Mouse (Mus musculus) ES-E14 (cell line): Measurements from ENCODE around the gene Mmadhc. TPM values are rescaled to one million over a fixed set of nuclear protein-coding genes. Genes with fewer than 3 reads are reported as not detected.

ENCODE experiments used
- DNase-seq: peaks from one replicate; pipeline ENCODE4 v3.0.0-alpha.2; 2013; ENCODE audit warnings: low read depth, low spot score
- H3K27ac ChIP-seq: 2 replicates; pipeline ENCODE4 v1.5.1; 2012; ENCODE audit warnings: low read depth, mild to moderate bottlenecking, low read length, moderate library complexity, mixed read lengths; ENCODE audit not compliant: poor library complexity, insufficient read depth, severe bottlenecking
- H3K36me3 ChIP-seq: 2 replicates; pipeline ENCODE4 v1.6.1; 2012; ENCODE audit warnings: mild to moderate bottlenecking, low read length, moderate library complexity, mixed read lengths; ENCODE audit not compliant: control insufficient read depth, poor library complexity, insufficient read depth, severe bottlenecking
- H3K4me1 ChIP-seq, 2 experiments: fragments of 150-350 bp in 1 of 2; sonication (generic) in 1 of 2; 2 replicates each; pipeline ENCODE4 v1.6.1; 2012; ENCODE audit warnings: low read length in 2 of 2, mild to moderate bottlenecking in 1 of 2, mixed read lengths in 1 of 2; ENCODE audit not compliant: control insufficient read depth in 2 of 2, insufficient read depth in 2 of 2, poor library complexity in 1 of 2
- H3K4me3 ChIP-seq, 2 experiments: fragments of 150-350 bp in 1 of 2; sonication (generic) in 1 of 2; 2 replicates each; pipeline ENCODE4 v1.5.1; 2012; ENCODE audit warnings: low read length in 2 of 2, low read depth in 1 of 2, mild to moderate bottlenecking in 1 of 2, mixed read lengths in 1 of 2; ENCODE audit not compliant: insufficient read depth in 1 of 2, poor library complexity in 1 of 2, severe bottlenecking in 1 of 2
- H3K9ac ChIP-seq: 2 replicates; pipeline ENCODE4 v1.6.1; 2012; ENCODE audit warnings: low read depth, mild to moderate bottlenecking, low read length, mixed read lengths; ENCODE audit not compliant: poor library complexity, insufficient read depth, severe bottlenecking
- H3K9me3 ChIP-seq: fragments of 150-350 bp; sonication (generic); 2 replicates; pipeline ENCODE4 v1.6.1; 2012; ENCODE audit warnings: low read depth, mild to moderate bottlenecking, low read length; ENCODE audit not compliant: control insufficient read depth, insufficient read depth
- CHD2 ChIP-seq: IDR thresholded peaks from 2 replicates; pipeline ENCODE4 v1.6.1; 2014; ENCODE audit warnings: mild to moderate bottlenecking, low read depth, low read length, inconsistent platforms
- HCFC1 ChIP-seq: IDR thresholded peaks from 2 replicates; pipeline ENCODE4 v1.6.1; 2012; ENCODE audit warnings: low read length, inconsistent platforms, borderline replicate concordance; ENCODE audit not compliant: insufficient read depth
- MAFK ChIP-seq: IDR thresholded peaks from 2 replicates; pipeline ENCODE4 v1.6.1; 2014; ENCODE audit warnings: mild to moderate bottlenecking, low read depth, low read length, inconsistent platforms; ENCODE audit not compliant: insufficient read depth
- ZC3H11A ChIP-seq: IDR thresholded peaks from 2 replicates; pipeline ENCODE4 v1.6.1; 2012; ENCODE audit warnings: low read depth, mild to moderate bottlenecking, inconsistent platforms, low read length, borderline replicate concordance
- ZNF384 ChIP-seq: IDR thresholded peaks from 2 replicates; pipeline ENCODE4 v1.6.1; 2012; ENCODE audit warnings: low read depth, low read length, inconsistent platforms
- in situ Hi-C, 2 experiments: fragments of 600-800 bp; cut with MboI; formaldehyde crosslinking; loops; one replicate each; pipeline ENCODE4 v1.15.1; 2025; ENCODE audit warnings: low sequenced_read_pairs in 2 of 2, inconsistent platforms in 1 of 2; ENCODE audit not compliant: unreplicated experiment in 2 of 2
- total RNA-seq: library from RNA; depleted of rRNA; stranded (reverse); fragments of 300-350 nt; gene quantifications from 2 replicates; pipeline ENCODE4 v1.2.3, GENCODE M21; 2012

The Mmadhc gene
- total RNA-seq, 1 experiment = 57.5 TPM

DNA sequence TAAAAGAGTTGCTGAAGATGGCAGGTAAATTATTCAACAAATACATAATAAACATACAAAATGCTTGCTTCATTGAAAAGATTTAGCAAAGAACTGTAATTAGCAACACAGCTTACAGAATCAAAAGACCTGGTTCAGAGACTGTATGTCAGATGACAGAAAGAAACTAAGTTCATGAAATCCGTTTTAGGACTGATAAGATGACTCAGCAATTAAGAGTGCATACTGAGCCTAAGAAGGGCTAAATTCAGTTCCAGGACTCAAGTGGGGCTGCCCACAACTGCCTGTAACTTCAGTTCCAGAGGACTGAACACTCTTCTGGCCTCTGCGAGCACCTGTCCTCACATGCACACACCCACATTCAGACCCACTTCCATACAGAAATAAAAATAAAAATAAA, 4.7 kb downstream of the Mmadhc start:
- H3K27ac ChIP-seq = no peak overlapping the region
- H3K4me3 ChIP-seq = no peak overlapping the region
- peaks cover 10% of the 10 kb centered on the region for H3K36me3 ChIP-seq
- no peaks in the 10 kb centered on the region for H3K9me3 ChIP-seq
- no peak for DNase-seq
- in situ Hi-C loops = no loop called here
- no peak overlapping the region for H3K9ac ChIP-seq
- TF ChIP-seq MAFK (peak; percentile 73), CHD2 (no peak)
- H3K4me1 ChIP-seq = peaks cover 2% of the 10 kb centered on the region in 2 experiments; a peak in 1 of 4 replicates

DNA sequence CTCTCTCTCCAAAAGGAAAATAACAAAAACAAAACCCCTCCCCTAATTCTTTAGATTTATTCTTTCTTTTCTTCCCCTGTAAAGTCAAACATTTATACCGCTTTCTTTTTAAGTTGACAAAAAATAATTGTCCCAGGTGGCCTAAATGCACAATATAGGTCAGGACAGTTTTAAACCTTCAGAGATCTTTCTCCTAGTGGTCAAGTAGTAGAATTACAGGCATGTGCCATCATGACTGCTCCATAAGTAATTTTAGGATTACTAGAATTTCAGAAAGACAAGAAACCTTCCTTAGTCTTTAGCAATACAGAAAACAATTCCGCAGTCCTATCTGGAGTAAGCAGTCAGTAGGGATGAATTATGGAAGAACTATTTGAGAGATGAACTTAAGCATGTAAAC, 5.8 kb downstream of the Mmadhc start:
- DNase-seq = no peak
- no peak overlapping the region for H3K9ac ChIP-seq
- H3K27ac ChIP-seq = no peak overlapping the region
- H3K4me3 ChIP-seq = no peak overlapping the region
- H3K4me1 ChIP-seq = peaks cover 2% of the 10 kb centered on the region in 2 experiments; a peak in 1 of 4 replicates
- no peaks in the 10 kb centered on the region for H3K9me3 ChIP-seq
- H3K36me3 ChIP-seq = peaks cover 10% of the 10 kb centered on the region
- TF ChIP-seq HCFC1 (no peak), ZC3H11A (no peak), MAFK (no peak), CHD2 (no peak), ZNF384 (no peak)
- in situ Hi-C loops = no loop called here

DNA sequence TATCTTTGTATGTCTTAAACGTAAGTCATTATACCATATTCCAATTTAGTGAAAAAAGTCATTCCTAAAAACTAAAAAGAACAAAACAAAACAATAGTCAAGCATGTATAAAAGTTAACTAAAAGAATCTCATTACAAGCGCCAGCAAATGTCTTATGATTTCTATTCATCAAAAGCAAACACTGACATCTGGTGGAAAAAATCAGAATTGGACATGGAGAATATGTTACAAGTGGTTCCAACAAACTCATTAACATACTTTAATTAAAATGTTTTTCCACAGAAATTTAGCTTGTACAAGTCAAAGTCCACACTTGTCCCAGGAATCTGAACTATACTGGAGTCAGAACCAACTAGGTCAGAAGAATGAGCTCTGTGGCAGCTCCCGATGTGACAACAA, 11.8 kb downstream of the Mmadhc start:
- in situ Hi-C loops = no loop called here
- Histone ChIP-seq H3K9me3 (no peaks in the 10 kb centered on the region), H3K4me1 (no peaks in the 10 kb centered on the region), H3K36me3 (peaks cover 5% of the 10 kb centered on the region), H3K4me3 (no peak overlapping the region), H3K9ac (no peak overlapping the region), H3K27ac (no peak overlapping the region)
- DNase-seq = no peak
- no peak for TF ChIP-seq ZNF384
- TF ChIP-seq CHD2 = no peak
- no peak for TF ChIP-seq ZC3H11A
- no peak for TF ChIP-seq MAFK
- no peak for TF ChIP-seq HCFC1

DNA sequence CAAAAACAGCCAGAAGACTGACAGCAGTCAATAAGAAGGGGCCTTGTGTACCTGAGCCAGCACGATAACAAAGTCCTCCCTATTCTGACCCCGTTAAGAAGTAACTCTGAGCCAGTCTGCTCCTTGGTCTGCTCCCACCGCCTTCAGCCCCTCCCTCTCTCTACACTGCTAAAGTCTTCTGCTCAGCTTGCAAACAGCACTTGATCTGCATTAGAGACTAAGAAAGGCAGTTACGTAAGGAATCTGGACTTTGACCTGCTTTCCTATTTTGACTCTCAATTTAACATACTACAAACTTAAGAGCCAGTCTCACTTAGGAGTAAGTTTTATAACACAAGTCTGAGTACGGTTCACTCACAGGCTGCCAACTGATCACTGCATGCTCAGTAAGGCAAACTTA, 12.6 kb downstream of the Mmadhc start:
- no peaks in the 10 kb centered on the region for H3K9me3 ChIP-seq
- in situ Hi-C loops = no loop called here
- no peak for TF ChIP-seq HCFC1
- no peak for TF ChIP-seq ZC3H11A
- no peak for TF ChIP-seq MAFK
- no peak for TF ChIP-seq ZNF384
- TF ChIP-seq CHD2 = no peak
- no peak overlapping the region for H3K27ac ChIP-seq
- no peak overlapping the region for H3K4me3 ChIP-seq
- no peaks in the 10 kb centered on the region for H3K4me1 ChIP-seq
- no peak overlapping the region for H3K9ac ChIP-seq
- peaks cover 5% of the 10 kb centered on the region for H3K36me3 ChIP-seq
- DNase-seq = no peak

DNA sequence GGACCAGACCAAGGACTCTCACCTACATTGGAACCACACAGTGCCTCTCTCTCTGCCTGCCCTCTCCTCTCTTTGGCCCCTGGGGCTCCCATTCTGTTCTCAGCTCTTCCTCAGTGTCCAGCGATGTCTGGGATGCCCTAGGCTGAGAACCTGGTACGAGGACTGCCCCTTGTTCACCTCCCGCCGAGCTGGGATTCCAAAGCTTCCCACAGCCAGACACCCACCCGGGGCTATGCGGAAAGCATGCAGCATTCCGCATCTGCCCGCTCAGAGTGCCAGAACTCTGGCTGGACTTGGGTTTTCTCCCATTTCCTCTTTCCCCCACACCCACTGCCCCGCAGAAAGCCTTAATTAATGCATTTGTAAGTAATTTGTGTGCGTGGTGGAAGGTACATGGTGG, 19.9 kb downstream of the Mmadhc start:
- no peak for DNase-seq
- in situ Hi-C loops = loop anchor here in 1 of 2 experiments (10.0 kb wide), 1 partner anchor 512 kb away; no protein-coding TSS in a partner anchor
- no peak overlapping the region for H3K27ac ChIP-seq
- TF ChIP-seq HCFC1 (no peak), ZNF384 (no peak), MAFK (no peak), ZC3H11A (no peak), CHD2 (no peak)
- H3K9me3 ChIP-seq = no peaks in the 10 kb centered on the region
- peaks cover 0 to 7% of the 10 kb centered on the region in 2 experiments; a peak in 2 of 4 replicates for H3K4me1 ChIP-seq
- H3K9ac ChIP-seq = no peak overlapping the region
- H3K36me3 ChIP-seq = peaks cover 3% of the 10 kb centered on the region
- H3K4me3 ChIP-seq = no peak overlapping the region
